In the genomic region with DNA sequence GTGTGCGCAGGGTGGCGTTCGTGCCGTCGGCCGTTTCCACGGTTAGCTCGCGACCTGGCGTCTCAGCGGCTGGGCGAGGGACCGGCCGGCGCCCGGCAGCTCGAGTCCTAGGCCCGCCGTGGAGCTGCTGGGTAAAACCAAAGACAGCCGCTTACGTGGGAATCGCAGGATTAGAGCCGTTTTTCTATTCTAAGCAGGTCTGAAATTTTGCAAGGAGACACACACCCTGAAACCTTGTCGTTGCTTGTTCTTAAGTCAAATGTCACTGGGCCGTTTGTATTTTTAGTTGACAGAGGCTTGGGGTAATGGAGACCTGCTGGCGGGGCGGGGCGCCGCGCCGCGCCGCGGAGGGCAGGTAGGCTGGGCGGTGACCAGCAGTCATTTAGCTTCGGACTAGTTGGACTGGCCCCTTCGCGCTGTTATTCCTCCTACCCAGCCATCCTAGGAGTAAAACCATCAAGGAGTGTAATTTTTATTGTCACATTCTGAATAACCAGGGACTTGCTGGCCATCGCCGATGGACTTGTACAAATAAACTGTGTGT, we compare ENCODE assay signal across 8 mouse cellular contexts. TPM values are rescaled to one million over a fixed set of nuclear protein-coding genes. Genes with fewer than 3 reads are reported as not detected.
A peak's percentile ranks its signal among the peaks of the same experiment; 100 is the strongest.
DNase-seq lines count a peak whose midpoint lies in the region; ATAC-seq lines count a peak whose summit lies in the region.

No protein-coding gene starts in this region.

- ATAC-seq in neural tube, embryonic 11.5 days (ENCODE audit: insufficient read depth, low FRiP score, low TSS enrichment): peak; percentile 28; the same call in 1 of the 2 replicates
- peak; percentile 51; the same call in 1 of the 2 replicates for ATAC-seq in embryonic facial prominence, embryonic 14.5 days (ENCODE audit: low read depth)
- peak; percentile 52 for ATAC-seq in kidney, embryonic 15.5 days (replicated peaks; ENCODE audit: low FRiP score)
- peak; percentile 36; the same call in 1 of the 2 replicates for ATAC-seq in megakaryocyte, adult 5-6 weeks (ENCODE audit: poor library complexity, severe bottlenecking)

- no peaks in the 10 kb centered on the region for H3K9me3 ChIP-seq in neural tube, embryonic 11.5 days (ENCODE audit: control insufficient read depth, low read length)
- H3K9me3 ChIP-seq in embryonic facial prominence, embryonic 14.5 days (ENCODE audit: control insufficient read depth, low read length): no peaks in the 10 kb centered on the region
- no peaks in the 10 kb centered on the region for H3K9me3 ChIP-seq in kidney, embryonic 15.5 days (replicated peaks)

- H3K9ac ChIP-seq in neural tube, embryonic 11.5 days (ENCODE audit: low read length): peak overlapping the region; percentile 87
- H3K9ac ChIP-seq in embryonic facial prominence, embryonic 14.5 days (ENCODE audit: low read depth, low read length): peak overlapping the region; percentile 94
- peak overlapping the region; percentile 88 for H3K9ac ChIP-seq in kidney, embryonic 15.5 days

- H3K4me2 ChIP-seq in neural tube, embryonic 11.5 days (ENCODE audit: low read depth): peak overlapping the region; percentile 68
- H3K4me2 ChIP-seq in embryonic facial prominence, embryonic 14.5 days (ENCODE audit: low read depth, low read length): peak overlapping the region; percentile 83
- H3K4me2 ChIP-seq in kidney, embryonic 15.5 days: peak overlapping the region; percentile 89

- 0 out of 2 replicates have a peak overlapping the region, but pooled peaks have one; percentile 27 for H3K27ac ChIP-seq in neural tube, embryonic 11.5 days (ENCODE audit: low read depth, low read length)
- no peak overlapping the region; the same call in 1 of the 2 replicates for H3K27ac ChIP-seq in embryonic facial prominence, embryonic 14.5 days (replicated peaks; ENCODE audit: low read depth, low read length)
- H3K27ac ChIP-seq in kidney, embryonic 15.5 days: peak overlapping the region; percentile 80

- intact Hi-C loops in left cerebral cortex, postnatal 14 days (cut with DNase I): no loop called here

- 1% methylated on average over 38 of the region's 40 CpGs for WGBS in neural tube, embryonic 11.5 days
- 2% methylated on average over 40 of the region's 40 CpGs for WGBS in embryonic facial prominence, embryonic 14.5 days
- 2% methylated on average over 40 of the region's 40 CpGs for WGBS in kidney, embryonic 15.5 days

- H3K4me3 ChIP-seq in neural tube, embryonic 11.5 days (ENCODE audit: low read depth, low read length): peak overlapping the region; percentile 83
- H3K4me3 ChIP-seq in embryonic facial prominence, embryonic 14.5 days (ENCODE audit: low read depth, low read length): peak overlapping the region; percentile 88
- peak overlapping the region; percentile 97 for H3K4me3 ChIP-seq in kidney, embryonic 15.5 days (replicated peaks)

- no peaks in the 10 kb centered on the region for H3K27me3 ChIP-seq in neural tube, embryonic 11.5 days (ENCODE audit: control insufficient read depth, insufficient read depth, low read length)
- H3K27me3 ChIP-seq in embryonic facial prominence, embryonic 14.5 days (replicated peaks; ENCODE audit: control insufficient read depth, insufficient read depth, low read length): no peaks in the 10 kb centered on the region
- H3K27me3 ChIP-seq in kidney, embryonic 15.5 days: no peaks in the 10 kb centered on the region

- peak; percentile 23 for DNase-seq in neural tube, embryonic 11.5 days (ENCODE audit: low spot score)
- no peak for DNase-seq in neural tube, embryonic 10.5 days (ENCODE audit: extremely low spot score, low spot score)
- peak; percentile 11 for DNase-seq in embryonic facial prominence, embryonic 14.5 days (ENCODE audit: low spot score)
- no peak for DNase-seq in left cerebral cortex, postnatal 14 days (ENCODE audit: low spot score in 2 of 2)
- DNase-seq in left cerebral cortex, adult 8-10 months (ENCODE audit: low spot score in 2 of 2): no peak
- no peak for DNase-seq in T-cell, adult 2 months (ENCODE audit: low spot score)

- H3K36me3 ChIP-seq in neural tube, embryonic 11.5 days (ENCODE audit: control insufficient read depth, insufficient read depth, low read length): peaks cover 3% of the 10 kb centered on the region
- peaks cover 44% of the 10 kb centered on the region for H3K36me3 ChIP-seq in embryonic facial prominence, embryonic 14.5 days (ENCODE audit: control insufficient read depth, insufficient read depth, low read length)
- H3K36me3 ChIP-seq in kidney, embryonic 15.5 days: peaks cover 60% of the 10 kb centered on the region

- peaks cover 14% of the 10 kb centered on the region for H3K4me1 ChIP-seq in neural tube, embryonic 11.5 days (ENCODE audit: control insufficient read depth, insufficient read depth, low read length)
- peaks cover 12% of the 10 kb centered on the region for H3K4me1 ChIP-seq in embryonic facial prominence, embryonic 14.5 days (ENCODE audit: control insufficient read depth, insufficient read depth, low read length)
- peaks cover 21% of the 10 kb centered on the region for H3K4me1 ChIP-seq in kidney, embryonic 15.5 days

RNA-seq across cellular contexts. Expression of a gene that starts 0.4 kb away (rescaled TPM):
- 113 and 114 TPM in 2 replicates for polyA plus RNA-seq in neural tube, embryonic 11.5 days (2014; fragmentation: Nextera tagmentation; extraction: Ambion mirVana)
- polyA plus RNA-seq in embryonic facial prominence, embryonic 14.5 days (2014; fragmentation: Nextera tagmentation; extraction: Ambion mirVana): 142 and 152 TPM in 2 replicates
- polyA plus RNA-seq in kidney, embryonic 15.5 days (2015; fragmentation: Nextera tagmentation; extraction: Ambion mirVana): 128 and 140 TPM in 2 replicates
- total RNA-seq in megakaryocyte, adult 5-6 weeks (2015): 84.0 and 91.7 TPM in 2 replicates
- total RNA-seq in megakaryocyte, adult 5-6 weeks (2017): 40.2 and 48.4 TPM in 2 replicates
- total RNA-seq in left cerebral cortex, postnatal 14 days (2021): 10 to 100 TPM; 60.1 to 61.2 TPM
- 10 to 100 TPM; 52.7 to 71.7 (median 57.1) TPM for total RNA-seq in left cerebral cortex, adult 8-10 months (2022)

RNA-seq across cellular contexts. Expression of a gene that starts 0.5 kb away (rescaled TPM):
- polyA plus RNA-seq in neural tube, embryonic 11.5 days (2014; fragmentation: Nextera tagmentation; extraction: Ambion mirVana): 61.7 and 64.0 TPM in 2 replicates
- polyA plus RNA-seq in embryonic facial prominence, embryonic 14.5 days (2014; fragmentation: Nextera tagmentation; extraction: Ambion mirVana): 49.0 and 54.3 TPM in 2 replicates
- polyA plus RNA-seq in kidney, embryonic 15.5 days (2015; fragmentation: Nextera tagmentation; extraction: Ambion mirVana): 48.8 and 48.9 TPM in 2 replicates
- 56.4 and 65.4 TPM in 2 replicates for total RNA-seq in megakaryocyte, adult 5-6 weeks (2015)
- total RNA-seq in megakaryocyte, adult 5-6 weeks (2017): 50.8 and 54.5 TPM in 2 replicates
- 10 to 100 TPM; 44.9 to 45.1 TPM for total RNA-seq in left cerebral cortex, postnatal 14 days (2021)
- total RNA-seq in left cerebral cortex, adult 8-10 months (2022): 10 to 100 TPM; 63.5 to 76.8 (median 70.0) TPM

Comparison
In these comparisons a context has a peak if more than half of its experiments do, and no peak if none do; other contexts are left out.
1. DNase-seq: peak in neural tube, embryonic 11.5 days (single experiment) and embryonic facial prominence, embryonic 14.5 days (single experiment); none in neural tube, embryonic 10.5 days (single experiment), left cerebral cortex, postnatal 14 days (0 of 2), left cerebral cortex, adult 8-10 months (0 of 2) and T-cell, adult 2 months (single experiment).
2. Peak in every context shown above with its lines, with median percentiles within 50 percentile points of each other: ATAC-seq, H3K4me2 ChIP-seq, H3K4me3 ChIP-seq and H3K9ac ChIP-seq.